7 mouse cellular contexts compared by ENCODE assay signal in the genomic region with DNA sequence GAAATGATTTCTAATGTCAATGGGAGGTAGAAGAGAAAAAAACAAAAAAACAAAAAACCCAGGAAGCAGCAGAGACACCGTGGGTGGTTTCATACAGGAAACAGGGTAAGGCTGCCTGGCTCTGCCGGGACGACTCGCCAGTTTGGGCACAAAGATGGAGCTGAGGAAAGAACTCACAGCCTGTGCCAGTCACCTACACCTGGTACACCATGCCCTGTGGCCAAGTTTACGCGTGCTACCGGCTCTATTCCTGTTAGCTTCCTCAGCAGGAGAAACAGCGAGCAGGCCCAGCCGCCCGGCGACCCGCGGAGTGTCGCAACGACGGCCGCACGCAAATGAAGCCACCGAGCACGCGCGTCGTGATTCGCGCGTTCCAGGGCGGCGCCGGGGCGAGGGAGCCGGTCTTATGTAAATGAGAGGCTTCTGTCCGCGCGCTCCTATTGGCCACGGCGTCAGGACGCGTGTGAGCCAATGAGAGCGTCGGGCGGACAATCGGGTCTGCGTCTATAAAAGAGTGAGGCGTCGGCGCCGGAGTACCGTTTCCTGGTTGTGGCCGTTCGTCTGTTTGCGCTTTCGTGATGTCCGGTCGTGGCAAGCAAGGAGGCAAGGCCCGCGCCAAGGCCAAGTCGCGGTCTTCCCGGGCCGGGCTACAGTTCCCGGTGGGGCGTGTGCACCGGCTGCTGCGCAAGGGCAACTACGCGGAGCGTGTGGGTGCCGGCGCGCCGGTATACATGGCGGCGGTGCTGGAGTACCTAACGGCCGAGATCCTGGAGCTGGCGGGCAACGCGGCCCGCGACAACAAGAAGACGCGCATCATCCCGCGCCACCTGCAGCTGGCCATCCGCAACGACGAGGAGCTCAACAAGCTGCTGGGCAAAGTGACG. TPM values are rescaled to one million over a fixed set of nuclear protein-coding genes. Genes with fewer than 3 reads are reported as not detected.
DNase-seq lines count a peak whose midpoint lies in the region; ATAC-seq and TF ChIP-seq lines count a peak whose summit lies in the region.
"Not testable (repeated sequence)": the region's sequence is repeated elsewhere in the genome, so short reads cannot be mapped to it uniquely, and the experiment has no call there.

Gene Hist2h2aa1, plus strand, starts transcription at position 495 of the 884 bp plus-strand sequence.

- peak within 1 kb of the TSS; percentile 97 for H3K27ac ChIP-seq in embryonic facial prominence, embryonic 12.5 days
- peak within 1 kb of the TSS; percentile 98 for H3K27ac ChIP-seq in kidney, adult 2 months (ENCODE audit: insufficient read depth, low read depth, low read length)
- peak within 1 kb of the TSS; percentile 98 for H3K27ac ChIP-seq in limb, embryonic 11.5 days (replicated peaks; ENCODE audit: low read depth, low read length)
- H3K27ac ChIP-seq in midbrain, embryonic 13.5 days: peak within 1 kb of the TSS; percentile 94

- H3K36me3 ChIP-seq in embryonic facial prominence, embryonic 12.5 days; kidney, adult 2 months (ENCODE audit: control insufficient read depth, insufficient read depth, low read length); limb, embryonic 11.5 days (ENCODE audit: control insufficient read depth, insufficient read depth, low read length); midbrain, embryonic 13.5 days: not testable (repeated sequence)

- peak within 1 kb of the TSS; percentile 61 for H3K9ac ChIP-seq in embryonic facial prominence, embryonic 12.5 days
- H3K9ac ChIP-seq in limb, embryonic 11.5 days (ENCODE audit: low read length): peak within 1 kb of the TSS; percentile 83
- H3K9ac ChIP-seq in midbrain, embryonic 13.5 days (replicated peaks): peak within 1 kb of the TSS; percentile 68

- WGBS in embryonic facial prominence, embryonic 12.5 days: under 1% methylated on average over 38 of the region's 88 CpGs
- WGBS in kidney, adult 2 months: under 1% methylated on average over 40 of the region's 88 CpGs
- WGBS in limb, embryonic 11.5 days: under 1% methylated on average over 30 of the region's 88 CpGs
- 0% methylated on average over 28 of the region's 88 CpGs for WGBS in midbrain, embryonic 13.5 days

- H3K4me2 ChIP-seq in embryonic facial prominence, embryonic 12.5 days (replicated peaks): peak within 1 kb of the TSS; percentile 49
- peak within 1 kb of the TSS; percentile 68 for H3K4me2 ChIP-seq in limb, embryonic 11.5 days (ENCODE audit: low read depth, severe bottlenecking)
- H3K4me2 ChIP-seq in midbrain, embryonic 13.5 days (replicated peaks): peak within 1 kb of the TSS; percentile 63

- H3K9me3 ChIP-seq in embryonic facial prominence, embryonic 12.5 days; limb, embryonic 11.5 days (ENCODE audit: control insufficient read depth, low read length); midbrain, embryonic 13.5 days: not testable (repeated sequence)

- peak within 1 kb of the TSS; percentile 40 for H3K4me3 ChIP-seq in embryonic facial prominence, embryonic 12.5 days
- peak within 1 kb of the TSS; percentile 73 for H3K4me3 ChIP-seq in kidney, adult 2 months (ENCODE audit: insufficient read depth, low read depth, low read length)
- peak within 1 kb of the TSS; percentile 33 for H3K4me3 ChIP-seq in limb, embryonic 11.5 days (ENCODE audit: low read depth, low read length)
- peak within 1 kb of the TSS; percentile 42 for H3K4me3 ChIP-seq in midbrain, embryonic 13.5 days (replicated peaks)

- DNase-seq in adrenal gland, adult 8-10 months: peak; percentile 87
- DNase-seq in heart, adult 18-20 months: peak; percentile 91 to 92
- peak; percentile 92 for DNase-seq in kidney, adult 2 months
- DNase-seq in limb, embryonic 11.5 days (ENCODE audit: low spot score): peak; percentile 83
- peak; percentile 82 for DNase-seq in spleen, adult 12 weeks (ENCODE audit: low spot score)

- peak; percentile 60 for TF ChIP-seq POLR2A in kidney, adult 2 months (IDR thresholded peaks at IDR 0.05; ENCODE audit: low read depth, low read length)

- peak; percentile 85 for ATAC-seq in embryonic facial prominence, embryonic 12.5 days (ENCODE audit: insufficient number of reproducible peaks, insufficient read depth, low FRiP score, low TSS enrichment)
- ATAC-seq in limb, embryonic 11.5 days (ENCODE audit: insufficient number of reproducible peaks, low FRiP score, low TSS enrichment, low read depth): peak; percentile 89
- peak; percentile 87 for ATAC-seq in midbrain, embryonic 13.5 days

- H3K27me3 ChIP-seq in embryonic facial prominence, embryonic 12.5 days; kidney, adult 2 months (replicated peaks; ENCODE audit: control insufficient read depth, insufficient read depth, low read length); limb, embryonic 11.5 days (ENCODE audit: control insufficient read depth, insufficient read depth, low read length); midbrain, embryonic 13.5 days: not testable (repeated sequence)

- TF ChIP-seq CTCF in kidney, adult 2 months (conservative IDR thresholded peaks at IDR 0.05; ENCODE audit: insufficient read depth, insufficient read length, low read depth, low read length): not testable (repeated sequence)

- H3K4me1 ChIP-seq in embryonic facial prominence, embryonic 12.5 days: peaks cover 29% of the 10 kb centered on the region
- H3K4me1 ChIP-seq in kidney, adult 2 months (ENCODE audit: control insufficient read depth, insufficient read depth, low read length): peaks cover 10% of the 10 kb centered on the region; the same call in 1 of the 2 replicates
- H3K4me1 ChIP-seq in limb, embryonic 11.5 days (ENCODE audit: control insufficient read depth, insufficient read depth, low read length): peaks cover 23% of the 10 kb centered on the region
- H3K4me1 ChIP-seq in midbrain, embryonic 13.5 days (replicated peaks): peaks cover 38% of the 10 kb centered on the region

RNA-seq across cellular contexts. Expression of gene Hist2h2aa1, which starts in this region (rescaled TPM):
- 10 to 100 TPM; 14.1 to 18.6 (median 17.5) TPM for total RNA-seq in adrenal gland, adult 8-10 months (2022)
- polyA plus RNA-seq in embryonic facial prominence, embryonic 12.5 days (2016; fragmentation: Nextera tagmentation; extraction: Ambion mirVana): 19.8 and 19.9 TPM in 2 replicates
- 10 to 100 TPM in 1 of 2 experiments, 1 to 10 TPM in 1; 9.3 to 14.7 TPM for total RNA-seq in heart, adult 18-20 months (2021)
- 285 and 388 TPM in 2 replicates for polyA plus RNA-seq in kidney, adult 2 months (2012; rRNA removed)
- polyA plus RNA-seq in limb, embryonic 11.5 days (2014; fragmentation: Nextera tagmentation; extraction: Ambion mirVana): 14.6 and 15.5 TPM in 2 replicates
- 23.2 and 42.5 TPM in 2 replicates for polyA plus RNA-seq in midbrain, embryonic 13.5 days (2015; fragmentation: Nextera tagmentation; extraction: Ambion mirVana)

Comparison
In these comparisons a context has a peak if more than half of its experiments do, and no peak if none do; other contexts are left out.
1. Peak in every context shown above with its lines: DNase-seq, ATAC-seq, H3K4me3 ChIP-seq and H3K27ac ChIP-seq.